Comparison of ENCODE assay signal across 14 mouse cellular contexts in genomic region chr8:63876949-63877348, GRCm38 (mm10).
DNase-seq lines count a peak whose midpoint lies in the region; ATAC-seq and TF ChIP-seq lines count a peak whose summit lies in the region.
"Had no signal": no experiment of that assay in that cellular context is flagged by ENCODE, and none has a peak within 500 bp of the region (broad histone marks: within the 10 kb centered on the region; RNA-seq: fewer than 3 reads in every experiment).

No protein-coding gene starts in this region.

- H3K4me2 ChIP-seq in kidney, embryonic 14.5 days (replicated peaks; ENCODE audit: low read depth, low read length) = no peak overlapping the region
- H3K4me2 ChIP-seq in kidney, embryonic 16.5 days (replicated peaks; ENCODE audit: low read depth, low read length) = no peak overlapping the region
- no peak overlapping the region for H3K4me2 ChIP-seq in forebrain, embryonic 16.5 days (ENCODE audit: low read length)
- H3K4me2 ChIP-seq in midbrain, embryonic 15.5 days = no peak overlapping the region
- H3K4me2 ChIP-seq: heart, embryonic 12.5 days; limb, embryonic 12.5 days had no signal

- no peak for TF ChIP-seq CTCF in lung, adult 2 months (IDR thresholded peaks at IDR 0.05; ENCODE audit: insufficient read depth, low read length)

- ATAC-seq in kidney, embryonic 14.5 days (ENCODE audit: low FRiP score, low TSS enrichment) = peak; percentile 39; the same call in 1 of the 2 replicates
- ATAC-seq in kidney, embryonic 16.5 days (ENCODE audit: low FRiP score, low TSS enrichment) = no peak
- 0 out of 2 replicates have a peak, but pooled peaks have one; percentile 18 for ATAC-seq in common myeloid progenitor, adult 5-6 weeks (replicated peaks; ENCODE audit: low read depth, poor library complexity, severe bottlenecking)
- ATAC-seq in forebrain, embryonic 16.5 days = peak; percentile 61
- peak; percentile 71 for ATAC-seq in midbrain, embryonic 15.5 days (replicated peaks)

- WGBS in kidney, embryonic 14.5 days = 94% methylated on average over 7 of the region's 7 CpGs
- WGBS in kidney, embryonic 16.5 days = 95% methylated on average over 7 of the region's 7 CpGs
- WGBS in forebrain, embryonic 16.5 days = 92% methylated on average over 7 of the region's 7 CpGs
- 90% methylated on average over 7 of the region's 7 CpGs for WGBS in midbrain, embryonic 15.5 days
- 91% methylated on average over 7 of the region's 7 CpGs for WGBS in lung, adult 2 months

- H3K27me3 ChIP-seq in kidney, embryonic 14.5 days (ENCODE audit: control insufficient read depth, insufficient read depth, low read length) = no peaks in the 10 kb centered on the region
- no peaks in the 10 kb centered on the region for H3K27me3 ChIP-seq in kidney, embryonic 16.5 days (ENCODE audit: insufficient read depth, low read length)
- H3K27me3 ChIP-seq in forebrain, embryonic 16.5 days (replicated peaks; ENCODE audit: control insufficient read depth, insufficient read depth, low read length) = no peaks in the 10 kb centered on the region
- no peaks in the 10 kb centered on the region for H3K27me3 ChIP-seq in midbrain, embryonic 15.5 days (replicated peaks)
- H3K27me3 ChIP-seq: CH12.LX; heart, embryonic 12.5 days; limb, embryonic 12.5 days; megakaryocyte, embryonic 14.5 days had no signal

- H3K9me3 ChIP-seq in kidney, embryonic 14.5 days (ENCODE audit: control insufficient read depth, low read length) = no peaks in the 10 kb centered on the region
- no peaks in the 10 kb centered on the region for H3K9me3 ChIP-seq in kidney, embryonic 16.5 days (ENCODE audit: low read length)
- no peaks in the 10 kb centered on the region for H3K9me3 ChIP-seq in forebrain, embryonic 16.5 days (ENCODE audit: control insufficient read depth, low read length)
- H3K9me3 ChIP-seq in midbrain, embryonic 15.5 days = no peaks in the 10 kb centered on the region
- H3K9me3 ChIP-seq: heart, embryonic 12.5 days; limb, embryonic 12.5 days; megakaryocyte, embryonic 14.5 days had no signal

- H3K27ac ChIP-seq in kidney, embryonic 14.5 days (ENCODE audit: low read depth, low read length) = no peak overlapping the region
- H3K27ac ChIP-seq in kidney, embryonic 16.5 days (ENCODE audit: low read length) = no peak overlapping the region
- H3K27ac ChIP-seq in forebrain, embryonic 16.5 days (ENCODE audit: low read length) = no peak overlapping the region
- H3K27ac ChIP-seq in midbrain, embryonic 15.5 days = no peak overlapping the region
- H3K27ac ChIP-seq: limb, embryonic 12.5 days; stomach, postnatal 0 days had no signal

- H3K36me3 ChIP-seq in kidney, embryonic 14.5 days (ENCODE audit: control insufficient read depth, insufficient read depth, low read length) = no peaks in the 10 kb centered on the region
- no peaks in the 10 kb centered on the region for H3K36me3 ChIP-seq in kidney, embryonic 16.5 days (ENCODE audit: insufficient read depth, low read length)
- no peaks in the 10 kb centered on the region for H3K36me3 ChIP-seq in forebrain, embryonic 16.5 days (ENCODE audit: control insufficient read depth, insufficient read depth)
- H3K36me3 ChIP-seq in midbrain, embryonic 15.5 days (replicated peaks) = no peaks in the 10 kb centered on the region
- H3K36me3 ChIP-seq: heart, embryonic 12.5 days; limb, embryonic 12.5 days had no signal

- no peak for DNase-seq in ovary, postnatal 14 days (ENCODE audit: low spot score)
- no peak for DNase-seq in thymus, postnatal 0 days (ENCODE audit: low spot score)
- no peak for DNase-seq in lung, adult 2 months

- no peak for TF ChIP-seq POLR2A in lung, adult 2 months (IDR thresholded peaks at IDR 0.05; ENCODE audit: borderline replicate concordance, extremely low read depth, low read depth, low read length)

- no peak overlapping the region for H3K9ac ChIP-seq in kidney, embryonic 14.5 days (ENCODE audit: low read depth, low read length)
- no peak overlapping the region for H3K9ac ChIP-seq in kidney, embryonic 16.5 days (replicated peaks; ENCODE audit: low read length)
- no peak overlapping the region for H3K9ac ChIP-seq in forebrain, embryonic 16.5 days (replicated peaks; ENCODE audit: low read depth, low read length)
- no peak overlapping the region for H3K9ac ChIP-seq in midbrain, embryonic 15.5 days
- H3K9ac ChIP-seq: heart, embryonic 12.5 days; limb, embryonic 12.5 days; liver, postnatal 0 days had no signal

- H3K4me3 ChIP-seq in kidney, embryonic 14.5 days (ENCODE audit: low read length) = no peak overlapping the region
- no peak overlapping the region for H3K4me3 ChIP-seq in kidney, embryonic 16.5 days (ENCODE audit: low read length)
- no peak overlapping the region for H3K4me3 ChIP-seq in forebrain, embryonic 16.5 days (replicated peaks; ENCODE audit: low read length)
- H3K4me3 ChIP-seq in midbrain, embryonic 15.5 days = no peak overlapping the region
- H3K4me3 ChIP-seq in lung, adult 2 months (replicated peaks; ENCODE audit: extremely low read depth, low read depth, low read length) = no peak overlapping the region
- H3K4me3 ChIP-seq: heart, embryonic 12.5 days; limb, embryonic 12.5 days; megakaryocyte, embryonic 14.5 days had no signal

- no peaks in the 10 kb centered on the region for H3K4me1 ChIP-seq in kidney, embryonic 14.5 days (ENCODE audit: control insufficient read depth, insufficient read depth, low read length)
- H3K4me1 ChIP-seq in kidney, embryonic 16.5 days (ENCODE audit: insufficient read depth, low read length) = no peaks in the 10 kb centered on the region
- H3K4me1 ChIP-seq in forebrain, embryonic 16.5 days (replicated peaks; ENCODE audit: control insufficient read depth, insufficient read depth, low read length) = no peaks in the 10 kb centered on the region
- H3K4me1 ChIP-seq in midbrain, embryonic 15.5 days = no peaks in the 10 kb centered on the region
- H3K4me1 ChIP-seq in lung, adult 2 months (ENCODE audit: control insufficient read depth, insufficient read depth, low read length) = no peaks in the 10 kb centered on the region
- H3K4me1 ChIP-seq: heart, embryonic 12.5 days; limb, embryonic 12.5 days; megakaryocyte, embryonic 14.5 days had no signal
